Mouse (Mus musculus) thymus, postnatal 10 days (tissue): ENCODE measurements around the gene Oosp2.

Experiments used
- DNase-seq, 2 experiments: peaks; one replicate each; pipeline ENCODE4 v3.0.0; 2021; ENCODE audit warnings: low spot score in 2 of 2

Oosp2 gene

GRCm38 (mm10) chr19:11604603-11605002 is 55.8 kb downstream of the Oosp2 start, which contains the start of gene Ms4a6d:
Gene Ms4a6d, minus strand, starts transcription at chr19:11604849.
- DNase-seq = no peak

DNA sequence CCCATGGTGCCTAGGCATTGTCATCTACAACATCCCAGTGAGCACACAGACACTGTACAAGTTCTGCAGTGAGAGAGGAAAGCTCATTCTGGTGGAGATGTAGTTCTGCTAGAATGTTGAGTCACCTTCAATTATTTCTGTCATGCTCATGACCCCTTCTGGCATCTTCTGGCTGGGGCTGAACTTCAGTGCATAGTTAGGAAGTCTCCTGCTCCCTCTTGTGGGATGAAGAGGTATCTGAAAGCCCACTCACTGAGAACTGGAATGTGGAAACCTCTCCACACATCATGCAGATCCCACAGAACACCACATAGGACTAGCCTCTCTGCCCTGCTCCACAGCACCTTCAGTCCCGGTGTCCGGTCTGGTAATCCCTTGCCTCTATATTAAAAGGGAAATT is 58.3 kb downstream of the Oosp2 start:
- DNase-seq = peak; percentile 47 to 66

DNA sequence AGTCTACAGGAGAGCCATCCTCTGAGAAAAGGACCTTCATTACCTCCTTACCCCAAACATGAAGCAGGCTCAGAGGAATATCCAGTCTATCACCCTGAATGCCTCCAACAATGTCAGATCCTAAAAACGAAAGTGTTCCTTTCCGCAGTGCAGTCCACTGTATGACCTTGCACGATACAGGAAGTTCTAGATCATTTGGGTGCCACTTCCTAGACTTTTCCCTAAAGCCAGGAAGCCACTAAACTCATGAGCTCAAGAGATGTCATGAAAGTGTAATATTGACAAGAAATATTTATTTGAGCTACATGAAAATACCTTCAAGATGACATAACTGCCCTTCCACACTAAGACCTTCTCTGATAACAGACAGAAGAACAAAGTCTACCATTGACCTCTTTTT is 59.0 kb downstream of the Oosp2 start:
- DNase-seq = no peak
